Mouse (Mus musculus) G1E (cell line): Measurements from ENCODE around the gene Sema3e.

ENCODE experiments used
- CTCF ChIP-seq: IDR thresholded peaks from 2 replicates; pipeline ENCODE4 v1.5.1; 2012; ENCODE audit warnings: low read depth, low read length, inconsistent platforms, mixed read lengths
- GATA1 ChIP-seq: IDR thresholded peaks from 2 replicates; pipeline ENCODE4 v1.6.1; 2012; ENCODE audit warnings: borderline replicate concordance, low read length, inconsistent platforms, mixed read lengths

- TF ChIP-seq CTCF (no peak), GATA1 (no peak)
Measured at GRCm38 (mm10) chr5:14098677-14099076, 73.6 kb downstream of the Sema3e start.
